Mouse (Mus musculus) gastrocnemius, postnatal 10 days (tissue): Measurements from ENCODE around the gene 1700023F06Rik. TPM values are rescaled to one million over a fixed set of nuclear protein-coding genes. Genes with fewer than 3 reads are reported as not detected.
A peak's percentile ranks its signal among the peaks of the same experiment; 100 is the strongest.

Experiments used
- DNase-seq: peaks from one replicate; pipeline ENCODE4 v3.0.0; 2021; ENCODE audit warnings: mixed read lengths
- long read RNA-seq, 2 experiments: library from polyadenylated mRNA; stranded (forward); transcript quantifications; one replicate each; pipeline ENCODE4 v2.0.0; 2021
- total RNA-seq, 2 experiments: library from RNA; stranded (reverse); gene quantifications; 2 replicates each; pipeline ENCODE4 v1.2.3; 2021

Gene 1700023F06Rik
- total RNA-seq: not detected
- long read RNA-seq, experiment 1: 0 reads
- long read RNA-seq, experiment 2: 0 reads

GRCm38 (mm10) chr11:103208458-103208857 is at the start of gene 1700023F06Rik:
Gene 1700023F06Rik, minus strand, starts transcription at chr11:103208558.
- no peak for DNase-seq

- DNase-seq: no peak
These were observed 49.7 kb upstream of the 1700023F06Rik start for GRCm38 (mm10) chr11:103257938-103258481.

- DNase-seq: no peak
These were observed 45.2 kb upstream of the 1700023F06Rik start for GRCm38 (mm10) chr11:103253605-103254004.

- DNase-seq: no peak
These were observed 44.0 kb upstream of the 1700023F06Rik start for GRCm38 (mm10) chr11:103252380-103252779.

- DNase-seq: no peak
These were observed 42.0 kb upstream of the 1700023F06Rik start for GRCm38 (mm10) chr11:103250324-103250723.

- no peak for DNase-seq
These were observed 41.2 kb upstream of the 1700023F06Rik start for GRCm38 (mm10) chr11:103249509-103249908.

- no peak for DNase-seq
These were observed 40.5 kb upstream of the 1700023F06Rik start for GRCm38 (mm10) chr11:103248837-103249236.

- peak; percentile 84 for DNase-seq
These were observed 39.3 kb upstream of the 1700023F06Rik start for GRCm38 (mm10) chr11:103247504-103248177.

GRCm38 (mm10) chr11:103246731-103247290 is 38.5 kb upstream of the 1700023F06Rik start:
- DNase-seq: no peak

GRCm38 (mm10) chr11:103246081-103246730 is 37.8 kb upstream of the 1700023F06Rik start:
- DNase-seq: no peak

- DNase-seq: no peak
These were observed 36.5 kb upstream of the 1700023F06Rik start for GRCm38 (mm10) chr11:103244856-103245255.

- no peak for DNase-seq
These were observed 32.4 kb upstream of the 1700023F06Rik start for GRCm38 (mm10) chr11:103240740-103241139.

- no peak for DNase-seq
These were observed 29.4 kb upstream of the 1700023F06Rik start for GRCm38 (mm10) chr11:103237757-103238156.

GRCm38 (mm10) chr11:103236903-103237302 is 28.5 kb upstream of the 1700023F06Rik start:
- no peak for DNase-seq

GRCm38 (mm10) chr11:103236431-103236830 is 28.1 kb upstream of the 1700023F06Rik start:
- DNase-seq: no peak

- peak; percentile 69 for DNase-seq
These were observed 27.3 kb upstream of the 1700023F06Rik start for GRCm38 (mm10) chr11:103235702-103236101.

- no peak for DNase-seq
These were observed 26.1 kb upstream of the 1700023F06Rik start for GRCm38 (mm10) chr11:103234447-103234846.

GRCm38 (mm10) chr11:103232966-103233365 is 24.6 kb upstream of the 1700023F06Rik start:
- peak; percentile 91 for DNase-seq

- no peak for DNase-seq
These were observed 23.0 kb upstream of the 1700023F06Rik start for GRCm38 (mm10) chr11:103231367-103231766.

- DNase-seq: no peak
These were observed 22.3 kb upstream of the 1700023F06Rik start for GRCm38 (mm10) chr11:103230626-103231025.

- no peak for DNase-seq
These were observed 21.2 kb upstream of the 1700023F06Rik start for GRCm38 (mm10) chr11:103229608-103230007.

GRCm38 (mm10) chr11:103223951-103224456 is 15.6 kb upstream of the 1700023F06Rik start:
- peak; percentile 54 for DNase-seq

GRCm38 (mm10) chr11:103223444-103223843 is 15.1 kb upstream of the 1700023F06Rik start:
- no peak for DNase-seq
